Mouse (Mus musculus): ENCODE data around the gene Abca12.

Abca12 gene

GRCm38 (mm10) chr1:71414810-71415209, at the start of gene Abca12:
TSS of gene Abca12 (minus strand) at chr1:71414910.
- no peak for DNase-seq

GRCm38 (mm10) chr1:71457961-71458360, 43.3 kb upstream of the Abca12 start:
- no peak for DNase-seq

GRCm38 (mm10) chr1:71447424-71447823, 32.7 kb upstream of the Abca12 start:
- no peak for DNase-seq

- DNase-seq, result no peak
Observed at GRCm38 (mm10) chr1:71421741-71422333, 7.1 kb upstream of the Abca12 start.

- no peak for DNase-seq
Observed at GRCm38 (mm10) chr1:71418467-71418866, 3.8 kb upstream of the Abca12 start.

- DNase-seq, result no peak
Observed at GRCm38 (mm10) chr1:71417951-71418350, 3.2 kb upstream of the Abca12 start.

GRCm38 (mm10) chr1:71414084-71414483, 626 bp downstream of the Abca12 start:
- no peak for DNase-seq

GRCm38 (mm10) chr1:71413114-71413513, 1.6 kb downstream of the Abca12 start:
- no peak for DNase-seq

- no peak for DNase-seq
Observed at GRCm38 (mm10) chr1:71407711-71408110, 7.0 kb downstream of the Abca12 start.

- no peak for DNase-seq
Observed at GRCm38 (mm10) chr1:71397635-71398034, 17.1 kb downstream of the Abca12 start.

- DNase-seq, result no peak
Observed at GRCm38 (mm10) chr1:71396105-71396504, 18.6 kb downstream of the Abca12 start.

GRCm38 (mm10) chr1:71394177-71394576, 20.5 kb downstream of the Abca12 start:
- no peak for DNase-seq

GRCm38 (mm10) chr1:71393489-71393888, 21.2 kb downstream of the Abca12 start:
- DNase-seq, result no peak

- DNase-seq, result no peak
Observed at GRCm38 (mm10) chr1:71392463-71392862, 22.2 kb downstream of the Abca12 start.

GRCm38 (mm10) chr1:71386593-71386992, 28.1 kb downstream of the Abca12 start:
- DNase-seq, result no peak

- DNase-seq, result no peak
Observed at GRCm38 (mm10) chr1:71384098-71384497, 30.6 kb downstream of the Abca12 start.

GRCm38 (mm10) chr1:71373090-71373489, 41.6 kb downstream of the Abca12 start:
- no peak for DNase-seq

- DNase-seq, result no peak
Observed at GRCm38 (mm10) chr1:71370266-71370665, 44.4 kb downstream of the Abca12 start.

- DNase-seq, result no peak
Observed at GRCm38 (mm10) chr1:71367770-71368169, 46.9 kb downstream of the Abca12 start.

GRCm38 (mm10) chr1:71342861-71343554, 71.7 kb downstream of the Abca12 start:
- DNase-seq, result no peak

GRCm38 (mm10) chr1:71342261-71342594, 72.5 kb downstream of the Abca12 start:
- DNase-seq, result no peak

GRCm38 (mm10) chr1:71341370-71342260, 73.1 kb downstream of the Abca12 start:
- DNase-seq, result no peak

- DNase-seq, result no peak
Observed at GRCm38 (mm10) chr1:71338548-71339340, 76.0 kb downstream of the Abca12 start.

All from cerebellum, adult 11-12 months (tissue).